Mouse (Mus musculus) embryonic fibroblast, embryonic 13.5 days (primary cell): ENCODE data around the gene Dppa3.

Experiments used
- CTCF ChIP-seq: IDR thresholded peaks from 2 replicates; pipeline ENCODE4 v1.5.1; 2011; ENCODE audit warnings: mild to moderate bottlenecking, control low read depth, low read length, moderate library complexity, borderline replicate concordance; ENCODE audit not compliant: insufficient read depth
- POLR2A ChIP-seq: IDR thresholded peaks from 2 replicates; pipeline ENCODE4 v1.6.1; 2011; ENCODE audit warnings: low read depth, mild to moderate bottlenecking, control low read depth, low read length, moderate library complexity

GRCm38 (mm10) chr6:122670201-122670551, 44.0 kb downstream of the Dppa3 start:
- TF ChIP-seq POLR2A, result no peak
- no peak for TF ChIP-seq CTCF
